Mouse (Mus musculus) intestine, postnatal 0 days (tissue): Measurements from ENCODE around the gene Efl1. TPM values are rescaled to one million over a fixed set of nuclear protein-coding genes. Genes with fewer than 3 reads are reported as not detected.

Experiments
- ATAC-seq: fragments of 200-750 bp; cut with Nextera tagmentation; 2 replicates; pipeline ENCODE4 v1.8.0; 2017; ENCODE audit warnings: mild to moderate bottlenecking, moderate TSS enrichment, moderate library complexity
- H3K27ac ChIP-seq: fragments of 300-500 bp; sonication (generic); 2 replicates; pipeline ENCODE4 v1.5.1; 2014; ENCODE audit warnings: mild to moderate bottlenecking, low read depth, low read length, moderate library complexity
- H3K27me3 ChIP-seq: fragments of 300-500 bp; sonication (generic); replicated peaks from 2 replicates; pipeline ENCODE4 v1.6.1; 2014; ENCODE audit warnings: low read length, mixed read lengths; ENCODE audit not compliant: control insufficient read depth, insufficient read depth
- H3K36me3 ChIP-seq: fragments of 300-500 bp; sonication (generic); 2 replicates; pipeline ENCODE4 v1.6.1; 2014; ENCODE audit warnings: mild to moderate bottlenecking, moderate library complexity; ENCODE audit not compliant: control insufficient read depth, insufficient read depth
- H3K4me1 ChIP-seq: fragments of 300-500 bp; sonication (generic); replicated peaks from 2 replicates; pipeline ENCODE4 v1.6.1; 2014; ENCODE audit warnings: antibody characterized with exemption, low read length, mixed read lengths; ENCODE audit not compliant: control insufficient read depth, insufficient read depth
- H3K4me2 ChIP-seq: fragments of 300-500 bp; sonication (generic); replicated peaks from 2 replicates; pipeline ENCODE4 v1.6.1; 2014; ENCODE audit warnings: low read depth, mild to moderate bottlenecking, moderate library complexity
- H3K4me3 ChIP-seq: fragments of 300-500 bp; sonication (generic); 2 replicates; pipeline ENCODE4 v1.5.1; 2014; ENCODE audit warnings: low read depth, low read length
- H3K9ac ChIP-seq: fragments of 300-500 bp; sonication (generic); 2 replicates; pipeline ENCODE4 v1.6.1; 2014; ENCODE audit warnings: mild to moderate bottlenecking, low read depth, low read length
- H3K9me3 ChIP-seq: fragments of 300-500 bp; sonication (generic); 2 replicates; pipeline ENCODE4 v1.6.1; 2016; ENCODE audit warnings: mixed run types; ENCODE audit not compliant: control insufficient read depth
- CTCF ChIP-seq: sonication (generic); IDR thresholded peaks from 2 replicates; pipeline ENCODE4 v1.5.1; 2016; ENCODE audit warnings: low read depth, mild to moderate bottlenecking, control low read depth, antibody characterized with exemption, moderate library complexity
- WGBS: fragments of 180-500 bp; shearing (Covaris S2); extraction: QIAGEN DNeasy Blood & Tissue Kit; methylation state at CpG from one replicate; pipeline ENCODE4 v1.1.7; 2014; 5-methylcytosine and 5-hydroxymethylcytosine counted together
- polyA plus RNA-seq: library from polyadenylated mRNA; unstranded; fragments of >200 nt; fragmentation: Nextera tagmentation; extraction: Ambion mirVana; gene quantifications from 2 replicates; pipeline ENCODE4 v1.2.1, GENCODE M21; 2015

Efl1 gene
- 13.5 and 16.1 TPM in 2 replicates for polyA plus RNA-seq

GRCm38 (mm10) chr7:82648353-82649080 is at the start of gene Efl1, which contains the start of gene Saxo2:
Efl1 (plus strand) TSS chr7:82648614.
Saxo2 (minus strand) TSS chr7:82648528.
- ATAC-seq: peak; percentile 90
- H3K27me3 ChIP-seq: no peaks in the 10 kb centered on the region
- H3K4me1 ChIP-seq: no peaks in the 10 kb centered on the region
- TF ChIP-seq CTCF: peak; percentile 36
- H3K4me3 ChIP-seq: peak within 1 kb of the TSS; percentile 82
- H3K36me3 ChIP-seq: peaks cover 3% of the 10 kb centered on the region; the same call in 1 of the 2 replicates
- H3K9ac ChIP-seq: peak within 1 kb of the TSS; percentile 80
- WGBS: under 1% methylated on average over 46 of the region's 46 CpGs
- no peaks in the 10 kb centered on the region for H3K9me3 ChIP-seq
- H3K27ac ChIP-seq: peak within 1 kb of the TSS; percentile 88
- peak within 1 kb of the TSS; percentile 90 for H3K4me2 ChIP-seq

- H3K27ac ChIP-seq: no peak overlapping the region
- no peak overlapping the region for H3K4me2 ChIP-seq
- no peak overlapping the region for H3K9ac ChIP-seq
- 87% methylated on average over 4 of the region's 4 CpGs for WGBS
- ATAC-seq: no peak
- H3K36me3 ChIP-seq: no peaks in the 10 kb centered on the region
- no peak overlapping the region for H3K4me3 ChIP-seq
- H3K9me3 ChIP-seq: no peaks in the 10 kb centered on the region
- no peaks in the 10 kb centered on the region for H3K4me1 ChIP-seq
- no peak for TF ChIP-seq CTCF
- H3K27me3 ChIP-seq: no peaks in the 10 kb centered on the region
Observed at GRCm38 (mm10) chr7:82602008-82602407, 46.4 kb upstream of the Efl1 start.

GRCm38 (mm10) chr7:82605425-82605824 is 43.0 kb upstream of the Efl1 start:
- 67% methylated on average over 6 of the region's 6 CpGs for WGBS
- no peak for TF ChIP-seq CTCF
- Histone ChIP-seq H3K4me3 (no peak overlapping the region), H3K36me3 (no peaks in the 10 kb centered on the region), H3K9me3 (no peaks in the 10 kb centered on the region), H3K27ac (no peak overlapping the region), H3K9ac (no peak overlapping the region), H3K4me2 (no peak overlapping the region), H3K27me3 (no peaks in the 10 kb centered on the region), H3K4me1 (no peaks in the 10 kb centered on the region)
- ATAC-seq: no peak

- Histone ChIP-seq H3K9ac (no peak overlapping the region), H3K27ac (no peak overlapping the region), H3K27me3 (no peaks in the 10 kb centered on the region), H3K4me3 (no peak overlapping the region), H3K4me1 (no peaks in the 10 kb centered on the region), H3K9me3 (no peaks in the 10 kb centered on the region), H3K4me2 (no peak overlapping the region), H3K36me3 (no peaks in the 10 kb centered on the region)
- 70% methylated on average over 3 of the region's 3 CpGs for WGBS
- ATAC-seq: no peak
- peak; percentile 54 for TF ChIP-seq CTCF
Observed at GRCm38 (mm10) chr7:82609629-82610028, 38.8 kb upstream of the Efl1 start.

- Histone ChIP-seq H3K9me3 (no peaks in the 10 kb centered on the region), H3K9ac (no peak overlapping the region), H3K4me3 (no peak overlapping the region), H3K4me1 (no peaks in the 10 kb centered on the region), H3K36me3 (no peaks in the 10 kb centered on the region), H3K27ac (no peak overlapping the region), H3K4me2 (no peak overlapping the region), H3K27me3 (no peaks in the 10 kb centered on the region)
- no peak for ATAC-seq
- WGBS: 11% methylated on average over 7 of the region's 7 CpGs
- TF ChIP-seq CTCF: no peak
Observed at GRCm38 (mm10) chr7:82625342-82625741, 23.1 kb upstream of the Efl1 start.

- 88% methylated on average over 3 of the region's 3 CpGs for WGBS
- H3K4me3 ChIP-seq: no peak overlapping the region
- no peaks in the 10 kb centered on the region for H3K36me3 ChIP-seq
- H3K27me3 ChIP-seq: no peaks in the 10 kb centered on the region
- no peak overlapping the region for H3K9ac ChIP-seq
- H3K27ac ChIP-seq: no peak overlapping the region
- no peaks in the 10 kb centered on the region for H3K9me3 ChIP-seq
- no peaks in the 10 kb centered on the region for H3K4me1 ChIP-seq
- H3K4me2 ChIP-seq: no peak overlapping the region
- no peak for TF ChIP-seq CTCF
- no peak for ATAC-seq
Observed at GRCm38 (mm10) chr7:82647183-82647582, 1.2 kb upstream of the Efl1 start.
